Mouse (Mus musculus) hindbrain, embryonic 13.5 days (tissue): ENCODE data around the gene Gm15517. TPM values are rescaled to one million over a fixed set of nuclear protein-coding genes. Genes with fewer than 3 reads are reported as not detected.

Experiments used
- polyA plus RNA-seq: library from polyadenylated mRNA; unstranded; fragments of >200 nt; fragmentation: Nextera tagmentation; extraction: Ambion mirVana; gene quantifications from 2 replicates; pipeline ENCODE4 v1.2.1, GENCODE M21; 2015

The Gm15517 gene
- polyA plus RNA-seq, 1 experiment from 2014 or later: not detected

Other genes with a start within 250 kb of the Gm15517 start
- not detected in 2 replicates for gene Klk1b26, start 249.3 kb upstream of the Gm15517 start, polyA plus RNA-seq
- not detected in 2 replicates for gene Klk1b27, start 209.2 kb upstream of the Gm15517 start, polyA plus RNA-seq
- not detected in 2 replicates for gene Klk1b21, start 159.1 kb upstream of the Gm15517 start, polyA plus RNA-seq
- not detected in 2 replicates for gene Klk1b22, start 148.8 kb upstream of the Gm15517 start, polyA plus RNA-seq
- gene Klk1b16, start 124.7 kb upstream of the Gm15517 start, polyA plus RNA-seq: not detected in 2 replicates
- not detected in 2 replicates for gene Klk1b24, start 73.2 kb upstream of the Gm15517 start, polyA plus RNA-seq
- not detected in 2 replicates for gene Klk1b3, start 63.3 kb upstream of the Gm15517 start, polyA plus RNA-seq
- not detected in 2 replicates for gene Klk1b4, start 54.0 kb upstream of the Gm15517 start, polyA plus RNA-seq
- not detected in 2 replicates for gene Klk1b5, start 45.5 kb upstream of the Gm15517 start, polyA plus RNA-seq
- gene Klk1, start 36.1 kb upstream of the Gm15517 start, polyA plus RNA-seq: not detected in 2 replicates
- gene Gm36864, start 25.3 kb upstream of the Gm15517 start, polyA plus RNA-seq: not detected in 2 replicates
- 1.5 and 1.7 TPM in 2 replicates for gene 1700028J19Rik, start 14.8 kb upstream of the Gm15517 start, polyA plus RNA-seq
- gene 2410002F23Rik, start 14.7 kb upstream of the Gm15517 start, polyA plus RNA-seq: 206 and 226 TPM in 2 replicates
- gene Acp4, start 4.1 kb upstream of the Gm15517 start, polyA plus RNA-seq: 0.10 TPM in 1 of 2 replicates, not detected in the other
- gene Clec11a, start 45.5 kb downstream of the Gm15517 start, polyA plus RNA-seq: 3.4 and 3.9 TPM in 2 replicates
- gene Shank1, start 48.8 kb downstream of the Gm15517 start, polyA plus RNA-seq: 31.7 and 32.6 TPM in 2 replicates
- 26.1 and 27.7 TPM in 2 replicates for gene Syt3, start 122.7 kb downstream of the Gm15517 start, polyA plus RNA-seq
- 1.8 and 2.4 TPM in 2 replicates for gene 1700008O03Rik, start 124.4 kb downstream of the Gm15517 start, polyA plus RNA-seq
- gene Lrrc4b, start 167.6 kb downstream of the Gm15517 start, polyA plus RNA-seq: 14.6 and 15.6 TPM in 2 replicates
- 5.6 and 6.5 TPM in 2 replicates for gene Aspdh, start 203.9 kb downstream of the Gm15517 start, polyA plus RNA-seq
- gene Josd2, start 206.5 kb downstream of the Gm15517 start, polyA plus RNA-seq: 45.8 and 46.2 TPM in 2 replicates
- gene Emc10, start 235.1 kb downstream of the Gm15517 start, polyA plus RNA-seq: 121 and 126 TPM in 2 replicates
- gene Fam71e1, start 235.1 kb downstream of the Gm15517 start, polyA plus RNA-seq: 32.2 and 37.4 TPM in 2 replicates